Mouse (Mus musculus): ENCODE measurements around the gene Pfkfb2.
A peak's percentile ranks its signal among the peaks of the same experiment; 100 is the strongest.

Gene Pfkfb2

DNA sequence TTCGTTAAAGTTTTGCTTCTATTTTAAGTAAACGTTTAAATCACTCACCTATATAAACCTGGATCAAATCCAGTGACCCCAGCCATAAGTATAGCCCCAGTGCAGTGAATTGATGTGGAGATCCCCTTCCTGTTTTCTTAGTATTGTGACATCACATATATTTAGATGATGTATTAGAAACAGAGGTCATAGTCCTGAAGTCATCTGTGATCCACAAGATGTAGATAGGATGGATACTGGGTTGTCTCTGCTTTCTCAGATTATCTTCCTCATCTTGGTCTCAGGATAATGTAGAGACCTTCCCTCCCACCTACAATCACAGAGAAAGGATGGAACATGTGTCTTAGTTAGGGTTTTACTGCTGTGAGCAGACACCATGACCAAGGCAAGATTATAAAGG, at the start of gene Pfkfb2:
TSS of gene Pfkfb2 (minus strand) at position 101 of the 400 bp plus-strand sequence.
- no peak for DNase-seq (ENCODE audit: low spot score in 2 of 2)

DNA sequence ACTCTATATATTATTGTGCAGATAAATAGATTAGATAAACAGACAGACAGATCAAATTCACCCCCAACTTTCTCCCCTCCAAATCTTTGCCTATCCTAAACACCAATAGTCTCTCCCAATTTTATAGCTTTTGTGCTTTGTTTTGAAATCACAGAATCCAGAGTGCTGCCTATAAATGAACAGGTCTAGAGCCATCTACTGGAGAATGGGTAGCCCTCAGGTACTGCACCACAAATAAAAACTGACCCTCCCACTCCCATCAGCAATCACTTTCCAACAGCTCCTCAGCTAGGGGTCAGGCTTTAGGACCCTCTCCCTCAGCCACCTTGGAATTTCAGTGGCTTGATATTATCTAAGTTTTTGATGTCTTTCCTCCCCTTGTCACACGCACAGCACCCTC, 47.6 kb upstream of the Pfkfb2 start:
- DNase-seq (ENCODE audit: low spot score in 2 of 2): no peak

DNA sequence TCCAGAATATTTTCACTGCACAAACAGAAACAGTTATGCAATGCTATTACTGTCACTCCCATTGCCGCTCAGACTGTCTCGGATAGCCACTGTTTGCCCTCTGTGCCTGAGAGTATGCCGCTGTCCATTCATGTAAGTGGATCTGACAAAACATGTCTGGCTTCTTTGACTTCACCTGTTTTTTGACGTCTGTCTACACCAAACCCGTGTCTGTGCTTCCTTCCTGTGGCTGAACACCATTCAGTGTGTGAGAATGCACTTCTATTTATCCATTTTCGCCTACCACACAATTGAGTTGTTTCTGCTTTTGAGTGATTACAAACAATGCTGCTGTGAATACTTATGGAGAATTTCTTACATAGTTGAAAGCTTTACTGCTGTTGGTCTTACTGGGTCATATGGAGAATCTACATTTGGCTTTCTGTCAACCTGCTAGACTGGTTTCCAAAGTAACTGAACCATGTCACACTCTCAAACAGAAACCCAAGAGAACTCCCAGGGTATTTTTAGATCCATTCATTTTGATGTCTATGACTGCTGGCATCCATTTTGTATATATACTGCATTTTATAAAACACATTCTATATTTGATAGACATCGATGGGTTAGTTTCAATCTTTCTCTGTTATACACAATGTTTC, 46.8 kb upstream of the Pfkfb2 start:
- DNase-seq (ENCODE audit: low spot score in 2 of 2): no peak

DNA sequence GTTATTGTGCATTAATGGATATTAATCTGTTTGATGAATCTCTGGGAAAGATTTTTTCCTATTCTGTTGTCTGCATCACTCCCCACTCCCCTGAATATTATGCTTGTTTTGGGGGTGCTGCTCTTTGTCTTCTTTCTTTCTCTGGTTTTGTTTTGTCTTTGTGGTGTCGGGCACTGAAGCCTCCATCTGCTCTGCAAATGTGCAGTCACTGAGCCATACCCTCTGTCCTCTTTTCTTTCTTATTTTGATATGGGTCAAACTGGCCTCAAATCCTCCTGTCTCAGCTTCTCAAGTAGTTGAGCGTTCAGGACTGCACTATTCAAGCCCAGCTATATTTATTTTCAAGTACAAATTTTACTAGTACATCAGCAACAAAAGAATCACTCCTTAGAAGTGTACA, 46.2 kb upstream of the Pfkfb2 start:
- DNase-seq (ENCODE audit: low spot score in 2 of 2): no peak

DNA sequence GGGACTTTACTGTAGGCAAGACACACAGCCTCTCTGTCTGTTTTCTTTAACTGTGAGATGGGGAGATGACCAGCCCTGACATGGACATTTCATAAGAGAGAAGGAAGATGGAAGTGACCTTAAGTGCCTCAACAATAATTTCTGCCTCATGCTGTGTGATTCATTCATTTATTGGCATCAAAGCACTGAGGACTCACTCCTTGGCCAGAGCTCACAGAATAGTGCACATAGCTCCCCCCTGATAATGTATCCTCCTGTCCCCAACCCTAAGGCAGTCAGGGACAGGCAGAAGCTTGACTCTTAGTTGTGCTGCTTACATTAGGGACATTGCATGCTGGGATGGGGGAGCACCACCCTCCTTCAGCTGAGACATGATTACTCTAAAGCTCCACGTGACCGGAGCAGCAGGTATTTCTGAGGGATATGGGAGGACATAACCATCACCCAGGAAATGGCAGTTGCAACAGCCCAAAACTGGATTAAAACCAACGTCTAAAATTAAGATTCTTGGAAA, 42.0 kb upstream of the Pfkfb2 start:
- no peak for DNase-seq (ENCODE audit: low spot score in 2 of 2)

DNA sequence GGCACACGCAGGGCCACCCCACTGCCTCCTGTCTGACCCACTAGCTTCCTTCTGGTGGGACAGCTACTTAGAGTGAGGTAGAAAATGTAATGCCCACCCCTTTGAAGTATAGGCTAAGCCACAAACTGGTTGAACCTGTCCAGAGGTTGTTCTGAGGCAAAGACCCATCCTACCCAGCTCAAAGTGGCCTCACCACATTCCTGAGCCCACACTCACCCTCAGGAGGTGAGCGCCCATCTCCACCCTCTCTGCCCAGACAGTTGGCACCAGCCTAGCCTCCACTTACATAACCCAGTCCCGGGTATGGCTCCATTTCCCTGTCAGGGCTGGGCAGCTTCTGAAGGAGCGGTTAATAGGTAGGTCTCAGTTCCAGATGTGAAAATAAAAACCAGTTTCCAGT, 41.4 kb upstream of the Pfkfb2 start:
- DNase-seq (ENCODE audit: low spot score in 2 of 2): no peak

DNA sequence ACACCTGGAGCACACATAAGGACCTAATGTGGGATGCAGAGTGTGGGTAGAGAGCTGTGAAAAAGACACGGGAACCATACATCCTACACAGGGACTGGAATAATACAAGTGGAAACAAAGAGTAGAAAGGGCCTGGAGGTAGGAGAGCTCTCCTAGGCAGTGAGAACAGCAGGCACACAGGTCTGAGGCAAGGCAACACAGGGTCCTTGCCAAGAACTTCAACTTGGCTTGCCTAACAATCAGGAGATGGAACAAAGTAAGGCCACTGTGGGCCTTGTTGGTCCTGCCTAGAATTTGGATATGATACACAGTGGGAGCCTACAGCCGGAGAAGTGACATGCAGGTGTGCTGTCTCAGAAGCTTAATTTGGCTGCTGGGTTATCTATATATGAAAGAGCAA, 40.9 kb upstream of the Pfkfb2 start:
- DNase-seq (ENCODE audit: low spot score in 2 of 2): no peak

DNA sequence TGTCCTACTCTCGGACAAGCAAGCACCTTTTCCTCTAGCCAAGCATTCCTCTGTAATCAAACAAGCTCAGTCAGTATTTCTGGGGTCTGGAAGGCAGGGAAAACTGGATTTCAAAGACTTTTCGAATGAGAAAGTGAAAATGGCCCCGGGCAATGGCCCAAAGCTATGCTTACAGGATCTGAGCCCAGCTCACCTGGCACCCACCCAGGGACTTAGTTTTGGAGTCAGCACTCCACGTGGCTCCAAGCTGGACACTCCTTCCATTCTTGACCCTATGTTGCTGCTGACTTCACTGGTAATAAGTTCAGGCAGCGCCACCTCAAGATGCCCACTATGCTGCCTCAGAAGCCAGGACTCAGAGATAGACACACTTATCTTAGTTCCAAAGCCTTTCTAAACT, 38.0 kb upstream of the Pfkfb2 start:
- no peak for DNase-seq (ENCODE audit: low spot score in 2 of 2)

DNA sequence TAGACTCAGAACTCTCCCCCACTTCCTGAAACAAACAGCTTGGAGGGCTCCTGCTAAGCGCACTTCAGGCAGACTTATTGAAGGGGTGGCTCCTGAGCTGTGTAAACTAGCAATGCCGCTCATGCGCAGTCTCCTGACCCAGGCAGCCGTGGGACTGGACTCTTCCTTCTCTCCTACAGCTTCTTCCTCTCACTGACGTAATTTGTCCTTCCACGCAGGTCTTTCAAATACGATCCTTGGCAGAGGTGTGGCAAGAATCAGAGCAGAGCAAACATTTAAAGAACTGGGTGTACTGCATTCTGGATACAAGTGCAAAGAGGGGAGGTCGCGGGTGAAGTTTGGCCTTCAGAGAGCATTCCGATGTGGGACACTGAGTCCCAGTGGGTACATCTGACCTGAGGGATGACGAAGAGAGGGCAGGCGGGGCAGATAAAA, 35.0 kb upstream of the Pfkfb2 start:
- DNase-seq (ENCODE audit: low spot score in 2 of 2): no peak

DNA sequence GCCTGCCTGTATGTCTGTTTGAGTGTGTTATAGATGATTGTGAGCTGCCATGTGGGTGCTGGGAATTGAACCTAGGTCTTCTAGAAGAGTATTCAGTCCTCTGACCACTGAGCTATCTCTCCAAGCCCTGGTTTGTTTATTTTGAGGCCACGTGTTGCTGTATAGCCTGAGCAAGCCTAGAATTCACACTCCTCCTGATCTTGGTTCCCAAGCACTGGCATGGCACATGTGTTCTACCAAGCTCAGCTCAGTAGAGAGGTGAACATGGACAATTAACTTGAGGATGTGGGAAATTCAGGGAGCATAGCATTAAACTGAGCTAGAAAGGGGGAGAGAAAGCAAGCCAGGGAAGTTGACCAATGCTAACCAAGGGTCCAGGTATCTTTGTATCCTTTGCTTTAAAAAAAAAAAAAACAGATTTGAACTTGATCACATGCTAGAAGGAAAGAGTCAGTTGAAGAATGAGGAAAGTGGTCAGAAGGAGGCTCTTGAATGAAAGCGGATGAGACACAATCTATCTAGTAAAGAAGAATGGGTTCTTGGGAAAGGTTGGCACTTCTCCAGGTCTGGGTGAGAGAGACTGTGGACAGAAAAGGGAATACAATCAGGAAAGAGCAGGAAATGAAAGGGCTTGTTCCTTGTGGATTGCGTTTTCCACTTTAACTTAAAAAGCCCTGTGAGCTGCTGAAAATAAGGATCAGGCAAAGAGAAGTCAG, 33.1 kb upstream of the Pfkfb2 start:
- no peak for DNase-seq (ENCODE audit: low spot score in 2 of 2)

DNA sequence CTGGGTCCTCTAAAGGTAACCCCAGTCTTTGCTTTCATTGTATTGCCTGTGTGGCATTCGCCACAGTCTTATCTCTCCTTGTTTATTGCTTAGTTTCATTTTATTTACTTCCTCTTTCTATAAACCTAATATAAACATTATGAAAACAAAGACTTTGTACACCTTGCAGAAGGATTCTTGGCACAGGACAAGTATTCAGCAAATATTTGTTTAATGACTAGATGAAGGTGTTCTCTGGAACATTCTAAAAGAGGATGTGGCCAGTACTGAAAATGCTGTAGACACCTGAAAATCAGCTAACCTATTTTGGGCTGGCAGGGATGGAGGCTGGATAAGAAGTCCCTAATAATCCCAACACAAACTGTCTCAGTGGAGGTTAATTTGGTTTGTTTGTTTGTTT, 32.5 kb upstream of the Pfkfb2 start:
- no peak for DNase-seq (ENCODE audit: low spot score in 2 of 2)

DNA sequence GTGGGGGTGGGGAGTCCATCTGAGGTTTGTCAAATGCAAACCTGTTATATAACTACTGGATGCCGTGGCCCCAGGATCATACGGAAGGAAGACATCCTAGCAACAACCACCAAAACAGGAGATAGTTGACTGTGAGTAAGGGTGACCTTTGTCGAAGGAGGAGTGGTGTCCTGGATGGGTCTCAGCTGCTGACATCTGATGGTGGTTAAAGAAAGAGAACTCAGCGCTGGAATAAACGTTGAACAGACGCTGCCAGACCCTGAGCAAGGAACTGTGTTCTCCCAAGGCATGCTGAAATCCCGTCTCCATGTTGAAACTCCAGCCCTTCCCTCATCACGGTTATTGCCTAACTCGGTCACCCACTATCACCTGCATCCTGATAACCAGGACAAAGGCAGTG, 30.6 kb upstream of the Pfkfb2 start:
- DNase-seq (ENCODE audit: low spot score in 2 of 2): no peak

DNA sequence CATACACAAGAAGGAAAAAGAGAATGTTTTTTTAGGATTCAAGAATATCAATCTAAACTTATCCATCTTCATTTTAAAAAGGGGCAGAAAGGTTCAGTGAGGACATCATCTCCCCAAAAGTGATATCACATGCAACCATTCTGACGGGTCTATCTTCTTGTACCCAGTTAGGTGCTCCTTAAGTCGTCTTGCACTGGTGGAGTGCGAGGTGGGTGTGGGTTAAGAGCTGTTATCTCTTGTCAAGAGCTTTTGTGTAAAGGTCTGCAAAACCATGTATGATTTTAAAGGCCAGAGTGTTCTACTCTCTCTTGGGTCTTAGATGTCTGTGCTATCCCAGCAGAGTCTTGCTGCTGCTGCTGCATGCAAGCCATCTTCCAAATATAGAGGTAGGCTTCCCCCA, 17.8 kb upstream of the Pfkfb2 start:
- no peak for DNase-seq (ENCODE audit: low spot score in 2 of 2)

DNA sequence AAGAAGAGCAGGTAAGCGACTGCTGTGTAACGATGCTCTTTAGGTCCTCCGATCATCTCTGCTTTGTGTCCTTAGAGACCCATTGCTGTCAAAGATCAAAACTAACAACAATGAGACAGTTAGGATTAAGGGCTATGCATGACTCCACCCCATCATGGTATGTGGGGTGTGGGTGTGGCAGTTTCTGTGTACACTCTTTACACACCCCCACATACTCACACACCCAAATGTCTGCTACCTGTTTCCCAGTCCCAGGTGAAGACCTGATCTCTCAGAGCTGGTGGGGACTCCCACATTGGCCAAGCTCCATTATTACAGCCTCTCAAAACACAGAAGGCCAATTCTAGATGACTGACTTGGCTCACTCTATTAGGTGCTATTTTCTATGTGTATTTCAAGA, 16.5 kb upstream of the Pfkfb2 start:
- DNase-seq (ENCODE audit: low spot score in 2 of 2): no peak

DNA sequence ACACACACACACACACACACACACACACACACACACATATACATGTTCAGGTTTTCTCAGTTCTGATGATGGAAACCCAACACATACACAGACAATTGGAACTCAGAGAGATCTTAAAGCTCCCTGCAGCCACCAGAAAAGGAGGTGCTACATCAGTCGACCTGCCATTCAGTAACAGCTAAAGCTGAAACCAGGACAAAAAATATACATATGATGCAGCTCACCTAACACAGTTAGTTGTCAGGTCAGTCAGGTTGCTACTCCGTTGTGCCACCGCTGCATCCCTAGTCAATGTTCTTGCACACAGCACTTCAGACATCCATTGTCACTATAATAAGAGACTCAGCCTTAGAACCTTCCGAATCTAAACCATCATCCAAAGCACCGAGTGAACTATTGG, 15.9 kb upstream of the Pfkfb2 start:
- DNase-seq (ENCODE audit: low spot score in 2 of 2): no peak

DNA sequence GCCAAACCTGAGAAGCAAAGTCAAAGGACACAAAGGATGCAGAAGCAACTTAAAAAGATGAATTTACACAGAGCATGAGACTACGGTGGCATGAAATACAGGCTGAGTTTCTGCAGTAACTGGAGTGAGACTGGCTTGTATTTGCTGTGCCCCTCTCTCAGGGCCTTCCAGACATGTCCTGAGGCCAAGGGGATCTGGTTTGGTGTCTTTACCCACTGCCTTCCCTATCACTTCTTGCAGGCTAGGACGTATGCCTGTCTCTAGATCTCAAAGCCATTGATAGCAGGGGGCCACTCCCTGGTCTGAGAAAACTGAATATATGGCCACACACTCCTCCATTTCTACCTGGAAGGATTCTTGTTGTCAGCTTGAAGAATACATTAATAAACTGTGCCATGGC, 15.2 kb upstream of the Pfkfb2 start:
- no peak for DNase-seq (ENCODE audit: low spot score in 2 of 2)

DNA sequence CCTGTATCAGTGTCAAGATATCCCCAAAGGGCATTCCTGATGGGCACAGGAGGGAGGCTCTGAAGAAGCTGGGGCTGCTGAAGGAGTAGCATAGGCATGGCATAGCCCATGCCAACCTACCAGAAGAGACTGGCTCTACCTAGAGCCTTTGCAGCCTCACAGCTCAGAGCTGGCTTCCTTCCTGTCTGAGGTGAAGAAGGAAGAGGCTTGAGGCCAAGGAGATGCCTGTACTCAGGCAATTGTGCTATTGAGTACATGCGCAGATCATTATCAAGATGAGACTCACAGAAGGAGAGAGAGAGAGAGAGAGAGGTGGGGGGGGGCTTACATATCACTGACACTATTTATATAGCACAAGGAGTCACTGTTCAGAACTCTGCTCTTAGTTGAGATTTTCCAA, 14.7 kb upstream of the Pfkfb2 start:
- no peak for DNase-seq (ENCODE audit: low spot score in 2 of 2)

DNA sequence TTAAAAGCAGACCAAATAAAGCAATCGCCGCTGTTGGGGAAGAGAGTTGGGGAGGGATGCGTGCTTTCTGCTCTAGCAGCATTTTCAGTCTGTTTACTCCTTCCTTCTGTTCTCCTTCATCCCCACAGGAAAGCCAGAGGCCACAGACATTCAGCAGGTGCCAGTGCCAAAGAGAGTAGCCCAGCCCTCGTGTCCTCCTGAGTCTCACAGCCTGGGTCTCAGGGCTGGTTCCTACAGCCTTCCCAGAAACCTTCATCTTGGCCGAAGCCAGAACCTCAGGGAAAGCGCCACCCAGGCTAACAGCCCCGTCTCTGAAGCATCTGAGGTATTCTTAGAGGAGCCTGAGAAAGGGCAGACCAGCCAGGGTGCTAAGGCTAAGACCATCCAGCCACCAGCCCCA, 13.1 kb upstream of the Pfkfb2 start:
- no peak for DNase-seq (ENCODE audit: low spot score in 2 of 2)

DNA sequence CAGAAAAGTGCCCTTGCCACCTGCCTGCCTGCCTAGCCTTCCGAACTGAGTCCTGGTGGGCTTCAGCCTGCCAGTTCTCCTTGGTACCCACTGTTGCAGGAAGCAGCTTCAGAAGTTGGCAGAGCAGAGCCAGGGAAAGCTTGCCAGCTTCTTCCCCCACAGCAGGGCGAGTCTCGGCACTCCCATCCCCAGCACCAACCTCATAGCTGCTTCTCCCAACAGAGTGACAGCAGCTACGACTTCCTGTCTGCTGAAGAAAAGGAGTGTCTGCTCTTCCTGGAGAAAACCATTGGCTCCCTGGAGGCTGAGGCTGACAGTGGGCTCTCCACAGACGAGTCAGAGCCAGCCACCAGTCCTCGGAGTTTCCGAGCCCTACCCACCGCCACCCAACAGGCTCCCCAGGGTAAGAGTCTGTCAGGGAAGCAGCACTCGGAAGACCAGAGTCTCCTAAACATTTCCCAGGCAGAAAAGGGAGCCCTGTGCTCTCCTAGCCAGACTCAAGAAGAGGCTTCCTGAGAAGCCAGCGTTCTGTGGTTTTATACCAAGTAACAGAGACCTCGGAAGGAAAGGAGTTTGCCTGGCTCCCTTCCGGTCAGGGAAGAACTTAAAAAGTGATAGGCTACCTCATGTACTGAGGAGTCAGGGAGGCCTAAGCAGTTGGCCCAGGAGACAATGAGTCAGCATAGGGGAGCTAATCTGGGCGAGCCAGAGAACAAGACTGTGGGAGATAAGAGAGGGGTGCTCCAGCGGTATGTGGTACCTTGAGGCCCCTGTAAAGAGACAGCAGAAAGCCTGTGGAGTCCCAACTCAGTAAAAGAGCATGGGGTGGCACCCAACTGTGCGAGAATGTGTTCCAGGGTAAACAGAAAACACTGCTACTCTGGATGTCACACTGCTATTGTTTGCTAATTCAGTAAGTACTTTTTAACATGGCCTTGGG, 12.0 kb upstream of the Pfkfb2 start:
- DNase-seq (ENCODE audit: low spot score in 2 of 2): peak in 1 of 2 experiments; percentile 52

DNA sequence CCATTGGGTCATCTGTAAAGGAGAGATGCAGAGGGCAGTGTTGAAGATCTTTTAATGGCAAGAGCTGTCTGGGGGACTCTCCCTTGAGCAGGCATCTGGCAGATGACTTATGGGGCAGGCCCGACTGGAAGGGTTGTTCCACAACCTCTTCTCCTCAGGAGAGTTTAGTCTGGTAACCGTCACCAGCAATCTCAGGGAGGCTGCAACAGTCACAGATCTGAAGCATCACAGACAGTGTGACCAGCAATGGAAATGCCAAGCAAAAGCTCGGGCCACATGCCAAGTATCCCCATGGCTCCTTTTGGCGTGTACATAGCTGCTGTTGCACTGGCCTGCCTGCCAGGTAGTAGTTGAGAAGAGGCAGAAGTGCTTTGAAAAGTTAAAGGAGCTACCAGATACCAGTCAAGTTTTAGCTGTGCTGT, 11.2 kb upstream of the Pfkfb2 start:
- DNase-seq (ENCODE audit: low spot score in 2 of 2): no peak

DNA sequence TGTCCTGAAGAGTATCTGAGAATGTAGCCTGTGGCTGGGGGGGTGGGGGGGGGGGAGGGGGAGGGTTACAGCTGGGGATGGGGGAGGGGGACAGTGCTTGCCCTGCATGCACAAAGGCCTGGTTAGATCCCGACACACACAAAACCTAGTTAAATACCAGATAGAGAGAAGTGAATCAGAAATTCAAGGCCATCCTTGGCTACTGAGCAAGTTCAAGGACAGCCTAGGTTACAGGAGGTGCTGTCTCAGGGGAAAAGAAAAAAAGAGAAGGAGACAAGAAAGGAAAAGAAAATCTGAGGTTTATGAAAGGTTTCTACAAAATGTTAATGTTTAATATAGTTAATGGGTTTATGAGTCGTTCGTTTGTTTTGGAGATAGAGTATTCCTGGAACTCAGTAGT, 10.6 kb upstream of the Pfkfb2 start:
- no peak for DNase-seq (ENCODE audit: low spot score in 2 of 2)

DNA sequence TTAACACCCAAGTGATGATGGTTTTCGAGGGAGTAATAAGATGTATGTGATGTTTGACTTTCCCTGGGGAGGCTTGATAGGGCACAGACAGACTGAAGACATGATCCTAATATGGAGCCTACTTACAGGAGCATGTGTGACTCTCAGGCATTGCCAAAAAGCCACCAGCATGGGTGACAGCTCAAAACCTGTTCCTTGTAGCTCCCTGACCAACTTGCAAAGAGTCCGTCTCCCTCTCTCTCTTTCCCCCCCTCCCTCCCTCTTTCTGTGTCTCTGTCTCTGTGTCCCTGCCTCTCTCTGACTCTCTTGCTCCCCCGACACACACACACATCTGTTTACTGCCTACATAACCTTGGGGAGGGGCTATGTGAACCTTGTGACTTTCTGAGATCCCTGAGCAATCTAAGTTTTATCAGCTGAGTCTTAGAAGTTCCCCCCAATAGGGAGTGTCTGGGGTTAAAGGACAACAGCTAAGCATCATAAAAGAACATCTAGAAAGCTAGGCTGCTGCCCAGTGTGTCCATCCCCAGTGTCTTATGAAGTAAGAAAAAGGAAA, 9.6 kb upstream of the Pfkfb2 start:
- DNase-seq (ENCODE audit: low spot score in 2 of 2): no peak
